Mouse (Mus musculus) heart, adult 11 months (tissue): ENCODE results near the gene Gcdh.

Experiments
- DNase-seq: peaks from one replicate; pipeline ENCODE4 v3.0.0; 2022

Gene Gcdh

GRCm38 (mm10) chr8:84871376-84872308, 22.1 kb downstream of the Gcdh start, which contains the start of gene Syce2:
Gene Syce2, plus strand, starts transcription at chr8:84872111.
- DNase-seq: peak; percentile 96

- peak; percentile 99 for DNase-seq
Observed at GRCm38 (mm10) chr8:84856864-84857441, 36.8 kb downstream of the Gcdh start, which contains the start of gene Farsa. Gene Farsa, plus strand, starts transcription at chr8:84856989.

- DNase-seq: peak; percentile 51
Observed at GRCm38 (mm10) chr8:84856434-84856833, 37.3 kb downstream of the Gcdh start.

GRCm38 (mm10) chr8:84847684-84848435, 45.9 kb downstream of the Gcdh start:
- DNase-seq: no peak

GRCm38 (mm10) chr8:84846722-84847572, 46.8 kb downstream of the Gcdh start, which contains the start of gene Calr:
Gene Calr, minus strand, starts transcription at chr8:84846934.
- DNase-seq: peak; percentile 100

GRCm38 (mm10) chr8:84846094-84846721, 47.5 kb downstream of the Gcdh start:
- DNase-seq: peak; percentile 94

- DNase-seq: peak; percentile 92
Observed at GRCm38 (mm10) chr8:84845355-84846093, 48.2 kb downstream of the Gcdh start.

GRCm38 (mm10) chr8:84844397-84845070, 49.2 kb downstream of the Gcdh start:
- peak; percentile 93 for DNase-seq

GRCm38 (mm10) chr8:84841514-84841913, 52.2 kb downstream of the Gcdh start:
- DNase-seq: peak; percentile 69

- peak; percentile 99 for DNase-seq
Observed at GRCm38 (mm10) chr8:84840248-84840999, 53.3 kb downstream of the Gcdh start, which contains the start of gene Rad23a. Gene Rad23a, minus strand, starts transcription at chr8:84840665.

GRCm38 (mm10) chr8:84839875-84840247, 53.9 kb downstream of the Gcdh start:
- no peak for DNase-seq

- no peak for DNase-seq
Observed at GRCm38 (mm10) chr8:84839411-84839810, 54.3 kb downstream of the Gcdh start.

GRCm38 (mm10) chr8:84838513-84838912, 55.2 kb downstream of the Gcdh start:
- DNase-seq: peak; percentile 93

- DNase-seq: peak; percentile 90
Observed at GRCm38 (mm10) chr8:84837912-84838470, 55.7 kb downstream of the Gcdh start.

- DNase-seq: peak; percentile 91
Observed at GRCm38 (mm10) chr8:84837149-84837911, 56.4 kb downstream of the Gcdh start.
